Mouse (Mus musculus) heart, postnatal 0 days (tissue): ENCODE data around the gene Anxa6.

Source experiments
- CTCF ChIP-seq: IDR thresholded peaks from 2 replicates; pipeline ENCODE4 v1.5.1; 2016; ENCODE audit warnings: antibody characterized with exemption, control low read depth, low read depth
- EP300 ChIP-seq: IDR thresholded peaks from 2 replicates; pipeline ENCODE4 v1.6.1; 2016; ENCODE audit warnings: antibody characterized with exemption, low read depth

DNA sequence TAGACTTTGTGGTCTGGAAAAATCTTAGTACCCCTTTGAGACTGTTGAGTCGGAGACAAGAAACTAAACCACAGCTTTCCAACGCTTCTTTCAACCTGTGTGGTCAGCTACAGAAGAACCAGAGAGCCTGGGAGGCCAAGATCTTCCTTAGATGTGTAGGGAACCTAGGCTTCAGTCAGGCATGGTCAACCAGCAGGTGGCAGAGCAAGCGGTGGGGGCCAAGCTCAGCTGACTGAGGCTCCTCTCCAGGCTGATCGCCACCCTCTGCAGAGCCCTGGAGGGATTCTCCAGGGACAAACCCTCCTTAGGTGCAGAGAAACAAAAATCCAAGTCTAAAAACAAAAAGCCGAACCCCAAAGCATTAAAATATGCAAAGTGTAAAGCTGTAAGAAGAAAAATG, 13.4 kb upstream of the Anxa6 start:
- peak; percentile 77 for TF ChIP-seq CTCF
- no peak for TF ChIP-seq EP300
